Mouse (Mus musculus): Measurements from ENCODE around the gene Rap1gap.

Gene Rap1gap

DNA sequence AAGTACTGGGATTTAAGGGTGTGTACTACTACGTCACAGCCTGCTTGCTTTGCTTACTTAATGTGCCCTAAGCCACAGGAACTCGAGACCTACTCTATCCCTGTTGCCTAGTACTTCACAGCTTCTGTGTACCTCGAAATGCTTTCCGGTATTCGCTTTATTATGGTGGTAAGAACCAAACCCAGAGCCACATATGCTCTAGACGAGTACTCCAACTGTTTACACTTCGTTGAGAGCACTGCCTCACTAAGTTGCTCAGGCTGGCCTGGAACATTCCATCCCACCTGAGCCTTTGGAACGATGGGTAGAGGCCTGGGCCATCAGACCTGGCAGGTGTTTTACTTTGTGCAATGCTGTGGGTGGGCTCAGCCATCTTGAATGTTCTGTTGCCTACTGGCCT lies 30.8 kb downstream of the Rap1gap start:
- DNase-seq: no peak

DNA sequence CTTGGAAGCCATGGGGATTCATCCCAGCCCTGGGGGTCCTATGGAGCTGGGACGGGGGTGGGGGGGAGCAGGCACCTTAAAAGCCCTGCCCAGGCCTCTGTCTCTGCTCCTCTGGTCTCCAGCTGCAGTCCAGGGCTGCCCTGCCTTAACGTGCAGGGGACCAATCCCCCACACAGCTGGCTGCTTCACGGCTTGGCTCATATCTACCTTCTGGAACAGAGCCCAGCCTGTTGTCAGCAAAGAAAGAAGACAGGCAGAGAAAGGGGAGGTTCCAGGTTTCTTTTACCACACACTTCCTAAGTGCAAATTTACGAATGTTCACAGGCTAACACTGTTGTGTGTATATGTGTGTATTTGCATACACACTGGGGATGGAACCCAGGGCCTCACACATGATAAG lies 31.4 kb downstream of the Rap1gap start:
- DNase-seq: peak in 1 of 2 experiments; percentile 49

DNA sequence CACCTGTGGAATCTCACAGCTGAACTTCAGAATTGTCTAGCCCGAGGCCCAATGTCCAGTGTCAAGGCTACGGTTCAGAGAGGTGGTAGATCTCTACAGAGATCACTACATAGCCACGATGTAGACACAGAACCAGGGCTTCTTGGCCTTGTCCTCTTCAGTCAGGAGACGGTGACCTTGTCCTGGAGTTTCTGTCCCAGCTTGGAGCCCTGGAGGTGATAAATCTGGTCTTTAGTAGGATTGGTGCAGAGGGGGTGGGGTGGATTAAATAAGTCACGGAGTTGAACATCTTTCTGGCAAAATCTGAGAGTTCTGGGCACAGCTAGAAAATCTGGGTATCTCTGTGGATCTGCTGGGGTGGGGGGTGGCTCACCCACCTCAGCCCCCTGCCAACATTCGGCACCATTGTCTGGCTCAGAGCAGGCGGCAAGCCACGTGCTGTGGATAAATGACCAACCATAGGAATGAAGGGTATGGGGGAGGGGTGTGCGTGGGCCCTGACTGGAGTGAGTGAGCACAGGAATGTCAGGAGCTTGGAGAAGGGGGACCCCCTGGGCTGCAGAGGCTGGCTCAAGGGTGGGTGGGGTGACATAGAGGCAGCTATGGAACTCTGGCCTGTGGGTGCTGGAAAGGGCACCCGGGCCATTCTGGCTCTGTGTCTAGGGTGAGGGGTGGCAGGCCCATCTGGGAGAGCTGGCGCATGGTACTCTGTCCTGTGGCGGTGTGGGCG lies 32.8 kb downstream of the Rap1gap start:
- DNase-seq: peak; percentile 71 to 84

DNA sequence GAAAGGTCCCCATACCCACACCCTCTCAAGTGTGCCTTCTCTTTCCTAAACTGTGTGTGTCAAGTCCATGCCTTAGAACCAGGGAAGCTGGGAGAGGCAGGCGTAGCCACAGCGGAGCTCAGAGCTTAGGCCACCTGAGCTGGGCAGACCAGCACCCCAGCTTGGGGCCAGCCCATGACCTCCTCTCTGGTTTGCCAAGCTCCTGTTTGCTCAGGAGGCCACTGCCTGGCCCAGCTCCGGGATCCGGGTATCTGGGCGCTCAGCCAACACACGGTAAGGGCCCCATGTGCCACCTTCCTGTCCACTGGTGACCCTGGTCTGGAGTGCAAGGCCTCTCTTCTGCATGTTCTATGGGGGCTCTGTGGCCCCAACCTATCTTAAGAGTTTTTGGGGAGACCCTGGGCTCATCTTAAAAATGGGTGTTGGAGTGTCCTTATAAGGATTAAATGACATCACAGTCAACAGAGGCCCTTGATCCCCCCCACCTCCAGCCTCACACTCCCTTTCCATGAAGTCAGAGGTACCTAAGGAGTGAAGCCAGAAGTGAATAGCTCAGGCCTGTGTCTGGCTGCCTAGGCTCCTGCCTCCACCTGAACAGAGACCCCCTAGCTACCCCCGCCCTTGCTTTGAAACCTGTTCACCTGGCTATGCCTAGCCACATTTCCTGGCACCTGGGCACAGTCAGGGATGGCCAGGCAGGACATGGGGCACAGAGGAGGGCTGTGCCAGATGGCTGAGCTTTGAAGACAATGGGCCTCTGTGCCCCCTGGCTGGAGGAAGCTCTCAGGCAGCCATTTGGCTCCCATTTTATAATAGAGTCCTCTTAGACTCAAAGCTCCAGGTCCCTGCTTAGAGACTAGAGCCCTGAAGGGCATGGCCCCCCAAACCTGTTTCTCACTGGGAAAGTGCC lies 33.8 kb downstream of the Rap1gap start:
- peak; percentile 44 to 69 for DNase-seq

DNA sequence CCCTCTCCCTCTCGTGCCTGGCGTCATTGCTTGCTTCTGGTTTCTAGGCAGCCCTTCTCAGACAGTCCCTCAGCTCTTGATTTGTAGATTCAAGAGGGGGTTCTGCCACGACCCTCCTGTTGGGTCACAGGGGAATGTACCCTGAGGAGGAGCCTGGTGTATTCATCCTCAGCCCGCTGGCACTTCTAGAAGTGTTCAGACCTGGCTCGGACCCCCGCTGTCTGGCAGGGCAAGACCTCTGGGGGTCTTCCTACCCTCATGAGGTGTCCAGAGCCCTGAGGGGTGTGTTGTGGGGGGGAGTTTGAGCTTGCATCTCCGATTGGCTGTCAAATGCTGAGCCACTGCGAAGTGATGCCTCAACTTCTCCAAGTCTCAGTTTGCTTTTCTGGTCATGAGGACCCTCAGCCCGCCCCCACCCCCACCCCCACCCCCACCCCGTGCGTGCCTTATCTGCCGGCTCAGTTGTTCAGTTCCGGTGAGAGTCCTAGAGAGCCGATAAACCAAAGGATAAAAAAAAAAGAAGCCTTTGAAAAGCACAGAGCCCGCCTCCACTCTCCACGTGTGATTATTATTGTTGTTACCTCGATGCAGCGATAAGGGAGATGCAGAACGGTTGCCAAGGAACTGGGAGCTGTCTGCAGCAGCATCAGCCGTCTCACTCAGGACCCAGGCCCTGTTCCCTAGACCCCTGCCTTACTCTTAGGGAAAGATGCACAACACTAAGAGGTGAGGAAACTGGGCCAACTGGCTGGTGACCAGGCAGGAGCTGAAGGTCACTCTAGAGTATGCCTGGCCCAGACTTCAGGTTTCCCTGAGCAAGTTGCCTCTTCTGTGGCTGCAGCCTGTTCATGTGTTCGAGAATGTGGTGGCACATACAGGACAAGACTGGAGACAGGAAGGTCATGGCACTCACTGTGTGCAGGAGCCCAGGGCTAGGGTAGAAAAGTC lies 35.0 kb downstream of the Rap1gap start:
- no peak for DNase-seq

DNA sequence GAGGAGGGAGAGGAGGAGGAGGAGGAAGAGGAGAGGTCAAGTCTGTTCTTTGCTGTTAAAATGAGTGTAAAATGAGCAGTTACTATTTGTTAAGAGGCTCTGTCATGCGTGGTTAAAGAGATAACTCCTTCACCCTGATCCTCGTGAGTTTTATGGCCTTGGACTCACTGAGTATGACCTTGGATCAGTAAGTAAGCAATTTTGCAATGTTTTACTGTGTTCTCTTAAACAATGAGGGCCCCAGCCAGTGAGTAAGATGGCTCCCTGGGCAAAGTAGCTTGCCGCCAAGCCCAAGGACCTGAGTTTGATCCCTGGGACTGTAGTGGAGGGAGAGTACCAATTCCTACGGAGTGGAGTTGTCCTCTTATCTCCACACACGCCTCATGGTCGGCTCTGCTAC lies 36.4 kb downstream of the Rap1gap start:
- no peak for DNase-seq

DNA sequence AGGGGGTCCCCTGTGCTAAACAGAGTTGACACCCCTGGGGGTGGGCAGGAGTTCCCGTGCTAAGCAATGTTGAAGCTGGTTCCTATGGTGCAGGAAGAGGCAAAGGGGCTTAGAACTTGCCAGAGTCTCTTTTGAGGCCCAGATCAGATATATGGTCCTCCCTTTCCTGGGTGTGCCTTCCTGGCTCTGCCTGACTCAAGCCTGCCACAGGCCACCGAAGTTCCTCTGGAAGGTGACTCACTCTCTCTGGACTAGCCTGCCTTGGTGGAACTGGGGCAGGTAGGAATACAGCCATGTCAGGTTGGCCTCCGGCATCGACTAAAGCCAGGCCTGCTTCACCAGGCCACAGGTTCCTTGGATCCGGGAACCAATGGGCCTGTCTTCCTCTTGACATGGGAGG lies 38.6 kb downstream of the Rap1gap start:
- DNase-seq: no peak

DNA sequence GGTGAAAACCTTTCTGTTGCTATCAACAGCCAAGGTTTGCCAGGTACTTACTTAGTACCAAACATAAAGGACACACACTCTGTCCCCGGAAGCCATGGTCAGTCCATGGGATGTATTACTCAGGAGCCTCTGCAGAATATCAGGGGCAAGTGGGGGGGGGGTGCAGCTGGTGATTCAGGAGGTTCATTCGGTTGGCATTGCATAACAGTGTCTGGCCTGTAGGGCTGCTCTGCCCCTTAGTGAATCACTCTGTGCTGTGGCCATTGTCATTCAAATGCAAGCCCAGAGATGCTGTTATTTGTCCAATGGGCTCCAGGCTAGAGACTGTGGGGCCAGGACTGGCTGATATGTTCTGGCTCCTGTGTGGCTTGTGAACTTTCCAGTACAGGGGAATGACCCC lies 40.0 kb downstream of the Rap1gap start:
- DNase-seq: no peak

DNA sequence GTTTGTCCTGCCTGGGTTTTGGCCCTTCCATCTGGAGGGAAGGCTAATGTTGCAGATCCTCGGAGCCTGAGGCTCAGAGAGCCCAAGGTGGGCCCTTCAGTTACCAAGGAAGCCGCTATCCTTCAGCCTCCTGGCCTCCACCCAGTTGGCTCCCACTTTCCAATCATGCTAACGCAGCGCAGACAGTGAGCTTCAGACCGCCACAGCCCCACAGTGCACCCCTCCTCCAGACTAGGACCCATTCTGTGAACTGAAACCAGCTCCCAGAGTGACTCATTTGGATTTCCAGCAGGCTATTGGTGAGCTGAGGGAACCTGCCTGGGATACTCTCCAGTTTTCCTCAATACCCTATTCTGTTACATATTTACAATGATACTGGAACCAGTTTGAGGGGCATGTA lies 40.9 kb downstream of the Rap1gap start:
- no peak for DNase-seq

DNA sequence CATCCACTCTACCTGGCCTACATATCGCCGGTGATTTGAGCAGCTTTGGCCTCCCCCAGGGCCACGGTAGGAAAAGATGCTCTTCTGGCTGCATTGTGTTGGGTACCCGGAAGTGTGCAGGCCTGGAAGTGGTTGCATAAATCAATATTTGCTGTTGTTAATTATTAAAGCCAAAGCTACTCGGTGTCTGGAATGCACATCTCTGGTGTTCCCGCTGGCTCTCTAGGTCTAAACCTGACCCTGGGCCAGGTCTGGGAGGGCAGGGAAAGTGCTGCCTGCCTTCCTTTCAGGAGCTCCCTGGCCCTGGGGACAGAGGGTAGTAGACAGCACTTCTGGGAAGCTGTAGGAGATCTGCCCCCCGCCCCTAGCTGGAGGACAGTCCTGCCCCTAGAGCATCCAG lies 42.0 kb downstream of the Rap1gap start:
- no peak for DNase-seq

DNA sequence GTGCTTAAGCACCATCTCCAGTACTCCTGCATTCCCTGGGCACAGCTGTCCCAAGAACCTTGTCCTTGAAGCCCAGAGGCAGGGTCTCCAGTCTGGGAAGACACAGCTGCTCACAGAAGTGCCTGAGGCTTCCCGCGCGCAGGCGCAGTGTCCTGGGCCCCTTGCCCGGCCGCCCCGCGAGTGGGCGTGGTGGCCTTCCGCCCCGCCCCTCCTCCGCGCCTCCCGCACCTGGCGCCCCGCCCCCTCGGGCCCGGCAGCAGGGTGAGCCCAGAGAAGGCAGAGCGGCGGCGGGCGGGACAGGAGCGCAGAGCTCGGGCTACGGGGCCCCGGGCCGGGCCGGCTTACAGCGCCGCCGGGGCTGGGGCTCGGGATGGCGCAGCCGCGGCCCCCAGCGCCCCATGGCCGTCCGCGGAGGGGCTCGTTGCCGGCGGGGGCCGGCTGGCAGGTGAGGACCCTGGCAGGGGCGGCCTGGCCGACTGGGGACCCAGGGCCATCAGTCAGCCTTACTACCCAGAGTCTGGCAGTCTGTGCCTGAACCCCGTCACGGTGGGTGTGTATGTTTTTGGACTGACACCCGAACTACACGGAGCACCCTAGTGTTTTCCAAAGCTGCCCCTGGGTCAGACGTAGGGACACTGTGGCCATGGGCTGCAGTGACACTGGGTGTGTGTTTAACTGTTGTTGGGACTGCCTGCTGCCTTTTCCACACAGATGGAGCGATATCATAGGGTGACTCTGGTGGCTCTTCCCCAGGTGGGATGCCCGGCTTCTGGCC lies 42.9 kb downstream of the Rap1gap start:
- DNase-seq: peak; percentile 96 to 97

DNA sequence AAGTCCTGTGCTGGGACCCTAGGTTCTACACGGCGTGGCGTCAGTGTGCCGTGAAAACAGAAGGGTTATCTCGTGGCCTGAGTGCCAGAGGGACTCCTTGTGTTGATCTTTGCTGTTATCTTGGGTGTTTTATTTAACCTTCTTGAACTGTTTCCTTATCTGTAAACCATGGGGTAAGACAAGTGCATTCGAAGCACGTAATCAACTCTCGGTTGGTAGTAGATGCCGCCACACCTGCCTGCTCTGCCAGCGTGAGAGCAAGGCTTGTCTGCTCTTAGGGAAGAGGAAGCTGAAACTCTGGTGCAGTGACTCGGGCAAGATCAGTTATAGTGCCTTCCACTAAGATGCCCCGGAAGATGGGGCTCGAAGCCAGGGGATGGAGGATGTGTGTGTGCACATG lies 48.4 kb downstream of the Rap1gap start:
- no peak for DNase-seq

DNA sequence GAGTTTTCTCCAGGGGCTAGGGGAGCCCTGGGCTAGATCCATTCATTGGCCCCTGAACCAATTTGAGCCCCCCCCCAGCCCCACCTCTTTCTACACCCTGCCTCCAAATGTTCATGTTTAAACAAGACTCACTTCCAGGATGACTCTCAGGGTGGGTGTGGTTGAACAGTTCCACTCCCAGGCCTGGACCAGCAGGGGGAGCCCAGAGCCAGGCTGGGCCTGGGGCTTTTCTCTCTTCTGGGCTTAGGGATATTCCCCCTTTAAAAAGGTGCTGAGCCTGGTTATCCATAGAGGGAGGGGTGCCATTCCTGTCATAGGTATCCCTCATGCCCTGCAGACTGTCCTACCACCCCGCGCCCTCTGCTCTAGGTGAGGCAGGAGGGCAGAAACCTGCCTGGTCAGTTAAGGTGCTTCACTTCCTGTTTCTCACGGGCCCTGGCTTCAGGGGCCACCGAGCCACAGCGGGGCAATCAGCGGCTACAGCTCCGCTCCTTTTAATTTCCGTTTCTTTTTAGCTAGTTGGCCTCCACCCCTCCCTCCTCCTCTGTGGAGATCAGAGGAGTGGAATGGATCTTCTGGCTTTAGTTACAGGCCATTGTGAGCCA lies 49.6 kb downstream of the Rap1gap start:
- DNase-seq: peak in 1 of 2 experiments; percentile 45

DNA sequence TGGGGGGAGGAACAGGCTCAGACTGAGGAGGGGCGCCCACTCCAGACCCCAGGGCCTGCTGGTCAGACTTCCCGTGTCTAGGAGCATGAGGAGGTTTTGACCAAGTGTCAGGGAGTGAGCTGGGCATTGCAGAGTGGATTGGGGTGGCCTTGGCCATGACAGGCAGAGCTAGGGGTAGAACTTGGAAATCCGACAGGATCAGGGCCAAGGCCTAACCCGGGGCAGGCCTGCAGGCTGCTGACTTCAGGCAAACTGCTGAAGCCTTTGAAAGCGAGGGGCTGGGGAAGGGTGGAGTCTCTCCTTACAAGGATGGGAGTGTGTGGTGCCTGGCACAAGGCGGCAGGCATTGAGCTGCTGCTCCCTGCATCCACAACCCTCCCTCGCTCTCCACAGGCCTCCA lies 52.5 kb downstream of the Rap1gap start:
- DNase-seq: no peak

DNA sequence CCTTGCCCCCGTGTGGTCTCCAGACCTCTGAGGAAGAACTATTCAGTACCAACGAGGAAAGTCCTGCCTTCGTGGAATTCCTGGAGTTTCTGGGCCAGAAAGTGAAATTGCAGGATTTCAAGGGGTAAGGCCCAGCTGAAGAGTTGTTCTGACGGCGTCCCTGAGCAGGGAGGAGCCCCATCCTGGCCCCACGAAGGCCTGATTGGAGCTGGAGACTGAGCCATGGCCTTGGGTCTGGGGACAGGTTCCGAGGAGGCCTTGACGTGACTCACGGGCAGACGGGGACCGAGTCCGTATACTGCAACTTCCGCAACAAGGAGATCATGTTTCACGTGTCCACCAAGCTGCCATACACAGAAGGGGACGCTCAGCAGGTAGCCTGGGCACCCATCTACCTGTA lies 53.1 kb downstream of the Rap1gap start:
- DNase-seq: no peak

DNA sequence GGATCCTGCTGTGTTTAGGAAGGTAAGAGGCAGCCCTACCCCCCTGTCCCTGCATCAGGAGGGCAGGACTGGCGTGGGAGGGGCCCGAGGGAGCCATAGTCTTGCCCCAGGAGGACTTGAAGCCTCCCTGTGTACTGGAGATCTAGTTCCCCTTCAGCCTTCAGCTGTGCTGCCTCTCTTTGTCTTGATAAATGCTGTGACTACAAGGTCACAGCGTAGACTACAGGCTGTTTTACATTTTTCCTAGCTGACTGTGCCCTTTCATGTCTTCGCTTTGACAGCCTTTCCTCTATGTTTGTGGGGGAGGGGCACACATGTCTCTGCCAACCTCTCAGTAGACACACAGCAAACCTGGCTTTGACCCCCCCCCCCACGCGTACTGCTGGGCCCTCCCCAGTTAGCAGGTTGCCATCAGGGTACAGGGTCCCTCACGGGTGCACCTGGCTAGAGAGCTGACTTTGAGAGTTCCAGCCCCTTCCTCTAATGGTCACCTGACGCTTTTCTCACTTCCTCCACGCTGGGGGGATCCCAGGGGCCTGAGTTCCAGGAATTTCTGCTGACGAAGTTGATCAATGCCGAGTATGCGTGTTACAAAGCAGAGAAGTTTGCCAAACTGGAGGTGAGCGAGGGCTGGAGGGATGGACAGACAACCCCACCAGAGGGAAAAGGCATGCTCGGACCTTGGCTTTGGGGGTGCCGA lies 55.0 kb downstream of the Rap1gap start:
- DNase-seq: no peak

DNA sequence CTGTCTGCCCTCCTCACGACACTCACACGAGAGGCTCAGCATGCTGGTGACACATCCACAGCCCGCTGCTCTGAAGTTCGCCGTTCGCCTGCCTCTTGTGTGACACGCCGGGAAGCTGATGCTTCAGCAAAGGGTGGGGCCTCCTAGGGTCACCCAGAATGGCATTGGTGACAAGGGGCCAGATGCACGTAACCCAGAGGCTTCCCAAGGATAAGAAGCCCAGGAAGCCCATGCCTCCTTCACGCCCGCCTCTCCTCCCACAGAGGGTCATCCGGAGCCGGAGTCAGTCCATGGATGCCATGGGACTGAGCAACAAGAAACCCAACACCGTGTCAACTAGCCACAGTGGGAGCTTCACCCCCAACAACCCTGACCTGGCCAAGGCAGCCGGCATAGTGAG lies 57.0 kb downstream of the Rap1gap start:
- no peak for DNase-seq

DNA sequence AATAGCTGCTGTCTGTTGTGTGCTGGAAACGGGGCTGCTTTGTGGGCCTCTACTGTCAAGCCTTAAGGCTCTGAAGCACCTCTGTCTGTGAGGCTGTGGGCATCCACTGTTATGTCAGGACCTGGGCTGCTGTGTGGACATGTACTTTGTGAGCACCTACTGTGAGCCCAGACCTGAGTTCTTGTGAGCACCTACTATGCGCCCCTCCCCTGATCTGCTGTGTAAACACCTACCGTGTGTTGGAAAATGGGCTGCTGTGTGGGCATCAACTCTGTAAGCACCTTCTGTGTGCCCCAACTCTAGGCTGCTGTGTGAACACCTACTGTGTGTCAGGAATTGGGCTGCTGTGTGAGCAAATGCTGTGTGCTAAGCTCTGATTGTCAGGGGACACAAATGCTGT lies 57.7 kb downstream of the Rap1gap start:
- no peak for DNase-seq

DNA sequence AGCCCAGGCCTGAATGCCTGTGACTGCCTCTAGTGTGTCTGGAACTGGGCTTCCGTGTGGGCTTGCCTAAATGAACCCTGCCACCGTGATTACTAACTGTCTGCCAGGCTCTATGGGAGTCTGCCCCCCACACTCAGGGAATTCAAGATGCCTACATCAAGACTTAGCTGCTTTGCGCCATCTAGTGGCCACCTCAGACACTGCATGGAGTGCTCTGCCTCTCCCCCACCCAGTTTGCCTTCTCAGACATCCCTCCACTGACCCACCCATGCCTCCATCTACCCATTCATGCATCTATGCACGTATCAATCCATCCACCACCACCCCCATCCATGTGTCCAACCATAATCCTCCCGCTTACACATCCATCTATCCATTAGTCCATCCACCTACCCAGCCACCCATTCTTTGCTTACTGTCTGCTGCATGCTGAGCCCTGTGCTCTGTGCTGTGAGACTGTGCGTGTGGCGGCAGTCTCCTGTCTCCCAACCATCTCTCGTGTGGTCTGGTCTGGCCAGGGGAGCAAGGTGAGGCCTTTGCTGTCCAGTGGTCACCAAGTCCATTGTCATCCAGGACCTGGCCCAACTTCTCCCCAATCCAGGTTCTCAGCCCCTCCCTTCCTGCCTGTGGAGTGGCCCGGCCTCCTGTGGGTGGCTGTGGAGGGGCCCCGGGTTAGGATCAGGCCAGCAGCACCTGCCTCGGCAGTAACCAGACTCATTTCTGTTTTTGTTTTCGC lies 58.3 kb downstream of the Rap1gap start:
- peak; percentile 86 to 87 for DNase-seq

DNA sequence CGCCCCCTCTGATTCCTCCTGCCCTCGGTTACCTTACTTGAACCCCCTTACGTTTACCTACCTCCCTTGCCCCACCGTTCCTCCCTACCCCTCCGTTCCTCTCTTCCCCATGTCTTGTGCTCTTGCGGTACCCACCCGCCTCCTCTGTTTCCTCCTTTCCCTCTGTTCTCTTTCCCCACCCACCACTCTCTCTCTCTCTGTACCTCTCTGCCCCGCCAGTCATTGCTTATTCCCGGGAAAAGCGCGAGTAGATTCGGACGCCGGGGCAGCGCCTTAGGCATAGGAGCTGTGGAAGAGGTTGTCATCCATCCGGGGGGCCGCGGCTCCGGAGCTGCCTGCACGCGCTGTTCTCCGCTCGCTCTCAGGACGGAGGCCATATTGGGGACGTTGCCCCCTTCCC lies 59.0 kb downstream of the Rap1gap start:
- no peak for DNase-seq
